Mouse (Mus musculus) heart, embryonic 14.5 days (tissue): ENCODE measurements at regions not wholly inside any gene's neighbourhood (a gene's known extent, or its start where the extent isn't known, plus 50 kb on each side); places are given as distances from the start of the nearest gene placed in this dataset.

Source experiments
- ATAC-seq: fragments of 200-750 bp; cut with Nextera tagmentation; 2 replicates; pipeline ENCODE4 v1.8.0; 2017; ENCODE audit warnings: low read depth, moderate TSS enrichment; ENCODE audit not compliant: insufficient number of reproducible peaks, insufficient read depth, low FRiP score
- H3K27ac ChIP-seq, 2 experiments: fragments of 200-500 bp in 1 of 2; fragments of 300-500 bp in 1 of 2; sonication (generic) in 1 of 2; replicated peaks in 1 of 2; 2 replicates each; pipeline ENCODE4 v1.5.1; 2012 to 2014; ENCODE audit warnings: low read depth in 2 of 2, low read length in 2 of 2, control low read depth in 1 of 2, mild to moderate bottlenecking in 1 of 2, mixed read lengths in 1 of 2; ENCODE audit not compliant: control insufficient read depth in 1 of 2, insufficient read depth in 1 of 2
- H3K27me3 ChIP-seq: fragments of 300-500 bp; sonication (generic); 2 replicates; pipeline ENCODE4 v1.6.1; 2014; ENCODE audit warnings: mild to moderate bottlenecking, low read length, control low read depth; ENCODE audit not compliant: control insufficient read depth, insufficient read depth
- H3K36me3 ChIP-seq: fragments of 300-500 bp; sonication (generic); 2 replicates; pipeline ENCODE4 v1.6.1; 2014; ENCODE audit warnings: mild to moderate bottlenecking, control low read depth, low read length, mixed read lengths; ENCODE audit not compliant: control insufficient read depth, insufficient read depth
- H3K4me1 ChIP-seq, 2 experiments: fragments of 200-500 bp in 1 of 2; fragments of 300-500 bp in 1 of 2; sonication (generic) in 1 of 2; 2 replicates each; pipeline ENCODE4 v1.6.1; 2012 to 2014; ENCODE audit warnings: low read length in 2 of 2, control low read depth in 1 of 2, mixed read lengths in 1 of 2; ENCODE audit not compliant: control insufficient read depth in 2 of 2, insufficient read depth in 2 of 2
- H3K4me2 ChIP-seq: fragments of 300-500 bp; sonication (generic); 2 replicates; pipeline ENCODE4 v1.6.1; 2014; ENCODE audit warnings: mild to moderate bottlenecking, low read length
- H3K4me3 ChIP-seq, 2 experiments: fragments of 200-500 bp in 1 of 2; fragments of 300-500 bp in 1 of 2; sonication (generic) in 1 of 2; 2 replicates each; pipeline ENCODE4 v1.5.1; 2012 to 2014; ENCODE audit warnings: low read length in 2 of 2, mild to moderate bottlenecking in 2 of 2, control low read depth in 1 of 2, low read depth in 1 of 2, moderate library complexity in 1 of 2; ENCODE audit not compliant: control insufficient read depth in 1 of 2, insufficient read depth in 1 of 2
- H3K9ac ChIP-seq: fragments of 300-500 bp; sonication (generic); 2 replicates; pipeline ENCODE4 v1.6.1; 2014; ENCODE audit warnings: mild to moderate bottlenecking, low read length
- H3K9me3 ChIP-seq: fragments of 300-500 bp; sonication (generic); 2 replicates; pipeline ENCODE4 v1.6.1; 2016; ENCODE audit warnings: low read length, control low read depth; ENCODE audit not compliant: control insufficient read depth
- WGBS: fragments of 180-500 bp; shearing (Covaris S2); extraction: QIAGEN DNeasy Blood & Tissue Kit; methylation state at CpG from one replicate; pipeline ENCODE4 v1.1.7; 2014; 5-methylcytosine and 5-hydroxymethylcytosine counted together

- H3K27me3 ChIP-seq = no peaks in the 10 kb centered on the region
- H3K9ac ChIP-seq = no peak overlapping the region
- H3K36me3 ChIP-seq = no peaks in the 10 kb centered on the region
- H3K4me2 ChIP-seq = no peak overlapping the region
- H3K4me3 ChIP-seq = no peak overlapping the region
- H3K27ac ChIP-seq = no peak overlapping the region
- H3K4me1 ChIP-seq = no peaks in the 10 kb centered on the region
- no peaks in the 10 kb centered on the region for H3K9me3 ChIP-seq
- ATAC-seq = no peak
Observed at GRCm38 (mm10) chr2:116444163-116444562, 378.5 kb upstream of the Meis2 start.

GRCm38 (mm10) chr2:116440252-116440651 lies 374.6 kb upstream of the Meis2 start:
- H3K4me1 ChIP-seq = no peaks in the 10 kb centered on the region
- WGBS = 76% methylated on average over 2 of the region's 2 CpGs
- H3K27ac ChIP-seq = no peak overlapping the region
- ATAC-seq = no peak
- H3K27me3 ChIP-seq = no peaks in the 10 kb centered on the region
- H3K9ac ChIP-seq = no peak overlapping the region
- H3K4me3 ChIP-seq = no peak overlapping the region
- no peaks in the 10 kb centered on the region for H3K9me3 ChIP-seq
- no peaks in the 10 kb centered on the region for H3K36me3 ChIP-seq
- no peak overlapping the region for H3K4me2 ChIP-seq

- no peak for ATAC-seq
Observed at GRCm38 (mm10) chr2:116433481-116433880, 367.8 kb upstream of the Meis2 start.

DNA sequence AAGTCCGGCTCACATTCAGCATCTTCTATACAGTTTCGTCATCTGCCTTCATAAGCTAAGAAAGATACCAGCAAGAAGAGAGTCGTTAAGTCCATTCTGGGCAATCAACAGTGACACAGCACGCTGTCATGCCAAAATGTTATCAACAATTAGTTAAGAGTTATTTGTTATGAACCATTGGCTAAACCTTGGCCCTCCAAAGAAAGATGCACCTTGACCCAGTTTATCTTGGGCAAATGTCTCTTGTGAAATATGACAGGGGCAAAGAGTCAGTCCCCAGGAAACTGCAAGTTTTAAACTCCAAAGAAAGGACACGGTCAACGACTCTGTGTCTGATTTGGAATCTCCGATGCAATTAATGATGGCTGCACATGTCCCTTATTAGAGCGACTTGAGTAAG lies 358.5 kb upstream of the Meis2 start:
- 82% methylated on average over 8 of the region's 8 CpGs for WGBS
- Histone ChIP-seq H3K36me3 (no peaks in the 10 kb centered on the region), H3K4me2 (no peak overlapping the region), H3K27me3 (no peaks in the 10 kb centered on the region), H3K4me1 (no peaks in the 10 kb centered on the region), H3K9me3 (no peaks in the 10 kb centered on the region), H3K9ac (no peak overlapping the region), H3K4me3 (no peak overlapping the region), H3K27ac (no peak overlapping the region)
- no peak for ATAC-seq

More at GRCm38 (mm10) chr2:116433481-116433880, 367.8 kb upstream of the Meis2 start:
- no peaks in the 10 kb centered on the region for H3K36me3 ChIP-seq
- no peak overlapping the region for H3K27ac ChIP-seq
- H3K9ac ChIP-seq = no peak overlapping the region
- H3K4me1 ChIP-seq = no peaks in the 10 kb centered on the region
- no peak overlapping the region for H3K4me2 ChIP-seq
- H3K4me3 ChIP-seq = no peak overlapping the region
- H3K27me3 ChIP-seq = no peaks in the 10 kb centered on the region
- H3K9me3 ChIP-seq = no peaks in the 10 kb centered on the region

GRCm38 (mm10) chr2:116417428-116418195 lies 352.0 kb upstream of the Meis2 start:
- Histone ChIP-seq H3K4me2 (peak overlapping the region; percentile 6; the same call in 1 of the 2 replicates), H3K27ac (no peak overlapping the region), H3K9me3 (no peaks in the 10 kb centered on the region), H3K27me3 (no peaks in the 10 kb centered on the region), H3K4me1 (no peaks in the 10 kb centered on the region), H3K4me3 (no peak overlapping the region), H3K36me3 (no peaks in the 10 kb centered on the region), H3K9ac (no peak overlapping the region)
- no peak for ATAC-seq
- 45% methylated on average over 13 of the region's 13 CpGs for WGBS

- H3K4me3 ChIP-seq = no peak overlapping the region
- no peaks in the 10 kb centered on the region for H3K27me3 ChIP-seq
- H3K27ac ChIP-seq = no peak overlapping the region
- WGBS = 55% methylated on average over 1 of the region's 1 CpGs
- no peak overlapping the region for H3K4me2 ChIP-seq
- no peak for ATAC-seq
- H3K36me3 ChIP-seq = no peaks in the 10 kb centered on the region
- no peak overlapping the region for H3K9ac ChIP-seq
- no peaks in the 10 kb centered on the region for H3K4me1 ChIP-seq
- no peaks in the 10 kb centered on the region for H3K9me3 ChIP-seq
Observed at GRCm38 (mm10) chr2:116415742-116416141, 350.1 kb upstream of the Meis2 start.

DNA sequence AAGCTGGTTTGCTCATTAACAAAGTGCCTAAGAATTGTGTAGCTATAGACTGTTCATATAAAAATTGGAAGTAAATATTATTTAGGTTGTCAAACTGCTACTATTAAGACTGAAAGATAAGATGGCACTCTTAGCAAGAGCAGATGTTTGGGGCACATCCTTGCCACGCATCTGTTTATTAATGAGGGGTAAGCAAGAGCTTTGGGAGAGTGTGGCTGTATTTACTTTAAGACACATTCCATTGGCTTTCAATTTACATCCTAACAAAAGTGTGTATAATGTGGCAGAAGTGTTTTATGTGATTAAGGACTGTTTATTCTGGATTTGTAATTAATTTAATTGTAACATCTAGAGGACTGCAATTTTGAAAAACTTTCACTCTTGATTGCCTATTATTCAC lies 336.5 kb upstream of the Meis2 start:
- H3K9me3 ChIP-seq = no peaks in the 10 kb centered on the region
- no peaks in the 10 kb centered on the region for H3K4me1 ChIP-seq
- H3K4me2 ChIP-seq = no peak overlapping the region
- H3K27ac ChIP-seq = no peak overlapping the region
- ATAC-seq = no peak
- H3K9ac ChIP-seq = no peak overlapping the region
- H3K4me3 ChIP-seq = no peak overlapping the region
- H3K27me3 ChIP-seq = no peaks in the 10 kb centered on the region
- no peaks in the 10 kb centered on the region for H3K36me3 ChIP-seq
- WGBS = 81% methylated on average over 1 of the region's 1 CpGs

- WGBS = 48% methylated on average over 1 of the region's 1 CpGs
- Histone ChIP-seq H3K9me3 (no peaks in the 10 kb centered on the region), H3K27ac (no peak overlapping the region), H3K36me3 (no peaks in the 10 kb centered on the region), H3K4me2 (no peak overlapping the region), H3K9ac (no peak overlapping the region), H3K4me3 (no peak overlapping the region), H3K27me3 (no peaks in the 10 kb centered on the region), H3K4me1 (no peaks in the 10 kb centered on the region)
- no peak for ATAC-seq
Observed at GRCm38 (mm10) chr2:116399966-116400365, 334.3 kb upstream of the Meis2 start.
